Mouse (Mus musculus) liver, embryonic 16.5 days (tissue): Measurements from ENCODE around the gene Mmachc. TPM values are rescaled to one million over a fixed set of nuclear protein-coding genes. Genes with fewer than 3 reads are reported as not detected.
A peak's percentile ranks its signal among the peaks of the same experiment; 100 is the strongest.

Experiments used
- ATAC-seq: fragments of 200-750 bp; cut with Nextera tagmentation; 2 replicates; pipeline ENCODE4 v1.8.0; 2017; ENCODE audit warnings: low read depth, mild to moderate bottlenecking, moderate number of reproducible peaks, moderate library complexity
- H3K27ac ChIP-seq: fragments of 300-500 bp; sonication (generic); 2 replicates; pipeline ENCODE4 v1.5.1; 2014; ENCODE audit warnings: mild to moderate bottlenecking, low read length
- H3K27me3 ChIP-seq: fragments of 300-500 bp; sonication (generic); 2 replicates; pipeline ENCODE4 v1.6.1; 2014; ENCODE audit warnings: low read depth, low read length, mixed read lengths; ENCODE audit not compliant: control insufficient read depth, insufficient read depth
- H3K36me3 ChIP-seq: fragments of 300-500 bp; sonication (generic); 2 replicates; pipeline ENCODE4 v1.6.1; 2014; ENCODE audit warnings: mild to moderate bottlenecking; ENCODE audit not compliant: control insufficient read depth, insufficient read depth
- H3K4me1 ChIP-seq: fragments of 300-500 bp; sonication (generic); 2 replicates; pipeline ENCODE4 v1.6.1; 2014; ENCODE audit warnings: low read depth, low read length, mixed read lengths; ENCODE audit not compliant: control insufficient read depth
- H3K4me2 ChIP-seq: fragments of 300-500 bp; sonication (generic); 2 replicates; pipeline ENCODE4 v1.6.1; 2014; ENCODE audit warnings: low read depth, low read length, mixed read lengths
- H3K4me3 ChIP-seq: fragments of 300-500 bp; sonication (generic); 2 replicates; pipeline ENCODE4 v1.5.1; 2014; ENCODE audit warnings: low read depth, mild to moderate bottlenecking, low read length
- H3K9ac ChIP-seq: fragments of 300-500 bp; sonication (generic); 2 replicates; pipeline ENCODE4 v1.6.1; 2014; ENCODE audit warnings: low read depth, low read length
- H3K9me3 ChIP-seq: fragments of 300-500 bp; sonication (generic); replicated peaks from 2 replicates; pipeline ENCODE4 v1.6.1; 2016; ENCODE audit warnings: low read length; ENCODE audit not compliant: control insufficient read depth
- WGBS: fragments of 180-500 bp; shearing (Covaris S2); extraction: QIAGEN DNeasy Blood & Tissue Kit; methylation state at CpG from one replicate; pipeline ENCODE4 v1.1.7; 2014; ENCODE audit not compliant: insufficient replicate concordance; 5-methylcytosine and 5-hydroxymethylcytosine counted together
- polyA plus RNA-seq: library from polyadenylated mRNA; unstranded; fragments of >200 nt; fragmentation: Nextera tagmentation; extraction: Ambion mirVana; gene quantifications from 2 replicates; pipeline ENCODE4 v1.2.1, GENCODE M21; 2015

Gene Mmachc
- polyA plus RNA-seq, 1 experiment from 2014 or later = 8.9 TPM

DNA sequence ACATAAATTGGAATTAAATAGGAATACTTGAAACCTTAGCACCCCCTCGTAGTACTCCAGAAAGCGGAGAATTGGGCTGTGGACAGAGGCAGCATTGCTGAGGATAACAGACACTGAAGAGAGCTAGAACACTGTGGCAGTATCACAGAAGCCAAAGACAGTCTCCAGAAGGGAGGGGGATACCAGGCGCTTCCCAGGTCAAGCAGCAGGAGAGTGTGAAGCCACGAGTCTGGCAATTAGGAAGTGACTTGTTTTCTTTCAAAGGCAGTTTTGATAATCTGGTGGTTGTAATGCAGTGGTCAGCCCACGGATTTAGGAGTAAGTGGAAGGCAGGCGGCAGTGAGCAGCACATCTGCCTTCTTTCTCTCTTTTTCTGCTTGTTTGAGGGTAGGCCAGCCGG is 14.0 kb upstream of the Mmachc start:
- no peak for ATAC-seq
- Histone ChIP-seq H3K9ac (no peak overlapping the region), H3K4me2 (peak overlapping the region; percentile 93), H3K4me3 (peak overlapping the region; percentile 78), H3K27ac (no peak overlapping the region), H3K27me3 (peaks cover 2% of the 10 kb centered on the region; the same call in 1 of the 2 replicates), H3K9me3 (no peaks in the 10 kb centered on the region), H3K36me3 (no peaks in the 10 kb centered on the region), H3K4me1 (peaks cover 16% of the 10 kb centered on the region)
- 48% methylated on average over 7 of the region's 7 CpGs for WGBS

DNA sequence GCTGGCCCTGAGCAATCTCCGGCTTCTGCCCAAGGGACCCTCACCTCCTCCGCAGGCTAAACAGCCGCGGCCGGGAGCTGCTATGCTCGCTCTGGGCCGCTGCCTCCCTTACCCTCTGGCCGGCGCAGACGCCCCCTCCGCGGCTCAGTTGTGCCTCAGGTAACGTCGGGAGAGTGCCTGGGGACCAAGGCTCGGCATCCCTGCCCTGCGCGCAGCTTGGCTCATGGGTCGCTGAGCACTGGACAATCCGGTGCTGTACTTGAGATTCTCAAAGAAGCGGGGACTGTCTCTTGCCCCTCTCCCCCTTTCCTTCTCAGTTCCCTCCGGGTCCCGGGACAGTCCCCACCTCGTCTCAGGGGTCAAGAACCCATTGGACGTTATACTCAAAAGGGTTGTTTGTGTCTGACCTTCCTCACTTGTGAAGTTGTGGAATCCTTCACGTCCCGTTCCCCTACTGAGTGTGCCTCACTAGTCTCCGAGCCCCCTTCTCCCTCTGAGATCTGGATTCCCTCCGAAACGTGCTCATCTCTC is 13.0 kb upstream of the Mmachc start:
- peak overlapping the region; percentile 93 for H3K4me2 ChIP-seq
- H3K27me3 ChIP-seq = peaks cover 2% of the 10 kb centered on the region; the same call in 1 of the 2 replicates
- H3K27ac ChIP-seq = peak overlapping the region; percentile 70
- 1% methylated on average over 29 of the region's 29 CpGs for WGBS
- no peak; the same call in 1 of the 2 replicates for ATAC-seq
- H3K9me3 ChIP-seq = no peaks in the 10 kb centered on the region
- no peaks in the 10 kb centered on the region for H3K36me3 ChIP-seq
- H3K4me1 ChIP-seq = peaks cover 16% of the 10 kb centered on the region
- H3K9ac ChIP-seq = peak overlapping the region; percentile 87
- peak overlapping the region; percentile 78 for H3K4me3 ChIP-seq

DNA sequence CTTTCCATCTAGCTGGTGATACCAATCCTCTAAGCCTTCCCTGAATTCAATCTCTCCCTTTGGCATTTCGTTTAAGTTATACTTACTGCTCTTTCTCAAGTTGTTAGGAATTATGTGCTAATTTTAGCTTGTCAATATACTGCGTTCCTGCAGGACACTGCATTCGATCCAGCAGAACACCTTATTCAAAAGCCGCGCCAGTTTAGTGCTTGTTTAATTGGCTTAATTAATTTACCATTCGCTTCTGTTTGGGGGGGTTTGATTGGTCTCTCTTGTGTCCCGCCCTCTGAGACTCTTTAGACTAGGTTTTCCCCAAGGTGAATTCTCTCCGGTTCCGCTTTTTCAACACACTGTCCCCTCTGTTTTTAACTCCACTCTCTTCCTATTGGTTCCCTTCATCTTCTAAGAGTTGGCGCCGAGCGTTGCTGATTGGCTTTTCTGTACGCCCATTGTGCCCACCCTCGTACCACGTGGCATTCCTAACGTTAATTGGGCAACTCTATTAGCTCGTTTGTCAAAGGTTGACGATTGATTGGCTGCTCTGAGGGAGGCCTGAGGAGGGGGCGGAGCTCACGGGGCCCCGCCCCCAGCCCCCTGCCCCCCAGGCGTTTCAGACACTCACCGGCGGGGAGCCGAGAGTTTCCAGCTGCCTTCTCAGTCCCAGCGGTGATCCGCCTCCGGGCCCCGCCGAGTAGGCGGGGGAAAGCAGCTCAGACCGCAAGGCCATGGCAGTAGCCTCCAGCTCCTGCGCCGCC is 12.3 kb upstream of the Mmachc start, which contains the start of gene Tesk2:
Tesk2 (plus strand) TSS at position 606 of the 755 bp plus-strand sequence.
- H3K4me1 ChIP-seq = peaks cover 16% of the 10 kb centered on the region
- H3K4me3 ChIP-seq = peak within 1 kb of the TSS; percentile 78
- H3K4me2 ChIP-seq = peak within 1 kb of the TSS; percentile 93
- peaks cover 2% of the 10 kb centered on the region; the same call in 1 of the 2 replicates for H3K27me3 ChIP-seq
- WGBS = under 1% methylated on average over 34 of the region's 34 CpGs
- ATAC-seq = peak; percentile 97
- no peaks in the 10 kb centered on the region for H3K36me3 ChIP-seq
- H3K9ac ChIP-seq = peak within 1 kb of the TSS; percentile 87
- no peaks in the 10 kb centered on the region for H3K9me3 ChIP-seq
- H3K27ac ChIP-seq = peak within 1 kb of the TSS; percentile 70

DNA sequence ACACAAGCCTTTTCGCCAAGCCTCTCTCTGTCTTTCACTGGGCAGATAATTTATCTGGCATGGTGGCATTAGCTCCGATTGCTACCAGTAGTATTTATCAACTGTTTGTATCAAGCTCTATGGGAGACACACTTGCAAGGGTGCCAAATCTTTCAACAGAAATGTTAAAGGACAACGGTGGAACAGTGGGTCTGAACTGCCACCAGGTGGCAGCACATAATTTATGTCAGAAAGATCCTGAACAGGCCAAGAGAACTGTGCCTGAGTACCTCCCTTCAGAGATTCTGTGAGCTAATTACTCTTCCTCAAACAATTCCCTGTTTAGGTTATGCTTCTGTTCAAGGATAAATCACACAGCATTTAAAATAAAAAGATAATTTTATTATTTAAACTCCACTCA is 11.2 kb upstream of the Mmachc start:
- H3K4me2 ChIP-seq = no peak overlapping the region
- peaks cover 16% of the 10 kb centered on the region for H3K4me1 ChIP-seq
- H3K9ac ChIP-seq = no peak overlapping the region
- ATAC-seq = no peak
- no peak overlapping the region for H3K27ac ChIP-seq
- H3K4me3 ChIP-seq = no peak overlapping the region
- no peaks in the 10 kb centered on the region for H3K9me3 ChIP-seq
- H3K36me3 ChIP-seq = no peaks in the 10 kb centered on the region
- H3K27me3 ChIP-seq = peaks cover 2% of the 10 kb centered on the region; the same call in 1 of the 2 replicates
- WGBS = 15% methylated on average over 3 of the region's 3 CpGs

DNA sequence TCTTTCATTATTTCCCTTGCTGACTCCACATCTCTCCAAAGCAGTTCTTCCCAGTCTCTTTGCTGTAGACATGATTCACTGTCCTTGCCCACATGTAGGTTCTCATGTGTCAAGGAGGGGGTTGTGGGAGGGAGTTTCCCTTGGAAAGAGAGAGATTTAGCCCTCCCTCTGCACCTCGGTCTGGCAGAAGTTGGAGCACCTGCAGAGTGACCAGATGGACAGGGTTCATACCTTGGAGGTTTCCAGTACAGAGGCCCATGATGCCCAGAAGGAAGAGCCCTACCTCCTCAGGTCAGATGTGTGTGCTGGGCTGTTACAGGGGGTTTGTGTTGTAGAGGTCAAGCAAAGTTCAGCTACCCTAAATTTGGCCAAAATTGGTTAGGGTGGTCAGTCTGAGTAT is 4.3 kb upstream of the Mmachc start:
- Histone ChIP-seq H3K9ac (no peak overlapping the region), H3K36me3 (no peaks in the 10 kb centered on the region), H3K9me3 (no peaks in the 10 kb centered on the region), H3K4me1 (peaks cover 9% of the 10 kb centered on the region), H3K4me2 (no peak overlapping the region), H3K27ac (no peak overlapping the region), H3K27me3 (no peaks in the 10 kb centered on the region), H3K4me3 (no peak overlapping the region)
- ATAC-seq = no peak
- WGBS = 64% methylated on average over 1 of the region's 1 CpGs

DNA sequence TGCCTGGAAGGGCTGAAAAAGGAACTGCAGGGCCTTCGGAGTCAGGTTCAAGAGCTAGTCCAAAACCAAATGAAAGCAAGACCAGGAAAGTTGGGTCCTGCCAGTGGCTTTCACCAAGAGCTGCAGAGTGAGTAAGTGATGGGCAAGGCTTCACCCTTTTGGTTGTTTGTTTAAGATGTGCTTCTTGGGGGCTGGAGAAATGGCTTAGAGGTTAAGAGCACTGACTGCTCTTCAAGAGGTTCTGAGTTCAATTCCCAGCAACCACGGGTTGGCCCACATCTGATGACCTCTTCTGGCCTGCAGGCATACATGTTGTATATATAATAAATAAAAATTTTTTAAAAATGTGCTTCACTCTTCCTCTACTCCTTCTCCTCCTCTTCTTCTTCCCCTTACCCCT is 1.9 kb upstream of the Mmachc start:
- Histone ChIP-seq H3K27ac (no peak overlapping the region), H3K9ac (no peak overlapping the region), H3K4me2 (no peak overlapping the region), H3K27me3 (no peaks in the 10 kb centered on the region), H3K4me1 (peaks cover 13% of the 10 kb centered on the region), H3K36me3 (no peaks in the 10 kb centered on the region), H3K9me3 (no peaks in the 10 kb centered on the region), H3K4me3 (no peak overlapping the region)
- 81% methylated on average over 2 of the region's 2 CpGs for WGBS
- no peak for ATAC-seq

DNA sequence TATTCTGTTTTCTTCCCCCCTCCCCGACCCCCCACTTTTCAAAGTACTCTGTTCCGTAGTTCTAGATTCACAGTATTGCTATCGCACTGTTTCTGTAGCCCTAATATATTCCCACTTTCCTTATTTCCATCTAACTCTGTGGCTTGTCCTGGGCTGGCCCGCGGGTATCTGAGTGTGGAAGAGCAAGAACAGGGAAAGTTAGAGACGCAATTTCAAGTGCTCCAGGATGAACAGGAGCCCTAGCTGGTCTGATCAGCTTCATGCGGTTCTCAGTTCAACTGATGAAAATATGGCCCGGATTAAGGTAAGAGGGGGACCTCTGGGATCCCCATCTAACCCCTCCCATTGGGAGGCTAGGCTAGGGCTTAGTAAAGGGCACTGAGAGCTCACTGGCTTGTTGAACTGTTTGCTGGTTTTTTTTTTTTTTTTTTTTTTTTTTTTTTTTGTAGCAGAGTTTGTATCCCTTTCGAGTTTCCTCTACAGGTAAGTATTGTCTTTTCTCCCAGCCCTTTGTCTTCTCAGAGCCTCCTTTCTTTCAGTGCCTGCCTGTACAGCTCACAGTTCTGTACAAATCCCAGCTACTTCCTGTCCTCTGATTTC is 685 bp upstream of the Mmachc start:
- no peaks in the 10 kb centered on the region for H3K36me3 ChIP-seq
- H3K4me2 ChIP-seq = peak overlapping the region; percentile 91
- H3K4me1 ChIP-seq = peaks cover 13% of the 10 kb centered on the region
- no peaks in the 10 kb centered on the region for H3K27me3 ChIP-seq
- H3K27ac ChIP-seq = peak overlapping the region; percentile 50; the same call in 1 of the 2 replicates
- peak overlapping the region; percentile 66 for H3K9ac ChIP-seq
- 4% methylated on average over 9 of the region's 9 CpGs for WGBS
- no peaks in the 10 kb centered on the region for H3K9me3 ChIP-seq
- peak overlapping the region; percentile 73 for H3K4me3 ChIP-seq
- no peak for ATAC-seq

DNA sequence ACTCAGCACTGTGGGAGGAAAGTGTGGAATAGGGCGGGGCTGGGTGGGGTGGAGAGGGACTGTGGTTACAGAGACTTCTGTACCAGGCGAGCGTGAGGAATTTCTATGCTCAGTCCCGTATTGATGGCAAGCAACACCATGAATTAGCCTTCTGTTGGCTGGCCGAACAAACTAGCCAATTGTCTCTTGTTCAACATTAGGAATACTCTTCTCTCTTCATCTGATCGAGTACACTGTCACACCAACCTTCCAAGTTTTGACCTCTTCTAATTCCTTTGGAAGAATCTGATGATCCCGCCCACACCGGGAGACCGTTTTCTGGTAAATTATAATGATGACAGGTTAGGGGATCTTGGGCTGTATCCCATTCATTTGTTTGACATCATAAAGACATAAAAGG is 540 bp downstream of the Mmachc start:
- WGBS = 7% methylated on average over 9 of the region's 9 CpGs
- peak overlapping the region; percentile 73 for H3K4me3 ChIP-seq
- no peaks in the 10 kb centered on the region for H3K27me3 ChIP-seq
- H3K36me3 ChIP-seq = no peaks in the 10 kb centered on the region
- peak overlapping the region; percentile 91 for H3K4me2 ChIP-seq
- H3K9ac ChIP-seq = peak overlapping the region; percentile 69
- peaks cover 13% of the 10 kb centered on the region for H3K4me1 ChIP-seq
- no peaks in the 10 kb centered on the region for H3K9me3 ChIP-seq
- peak overlapping the region; percentile 56; the same call in 1 of the 2 replicates for H3K27ac ChIP-seq
- ATAC-seq = no peak

DNA sequence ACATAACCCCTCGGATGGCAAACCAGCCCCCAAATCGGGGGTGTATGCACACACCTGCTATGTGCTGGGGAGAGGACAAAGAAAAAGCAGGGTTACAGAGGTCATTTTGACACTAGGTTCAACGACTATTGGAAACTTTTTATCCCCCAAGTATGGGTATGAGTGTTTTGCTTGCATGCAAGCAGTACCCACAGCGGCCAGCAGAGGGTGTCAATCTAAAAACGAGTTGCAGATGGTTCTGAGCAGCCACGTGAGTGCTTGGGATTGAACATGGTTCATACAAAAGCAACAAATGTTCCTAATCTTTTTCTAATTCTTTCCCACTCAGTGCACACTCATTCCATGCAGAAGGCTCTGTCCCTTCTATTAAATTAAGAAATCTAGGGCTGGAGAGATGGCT is 4.4 kb downstream of the Mmachc start:
- Histone ChIP-seq H3K4me3 (no peak overlapping the region), H3K27ac (no peak overlapping the region), H3K4me2 (no peak overlapping the region), H3K27me3 (no peaks in the 10 kb centered on the region), H3K9ac (no peak overlapping the region), H3K36me3 (peaks cover 1% of the 10 kb centered on the region; the same call in 1 of the 2 replicates), H3K9me3 (no peaks in the 10 kb centered on the region), H3K4me1 (peaks cover 5% of the 10 kb centered on the region)
- no peak for ATAC-seq
- 27% methylated on average over 6 of the region's 6 CpGs for WGBS
